Mouse (Mus musculus) lung, adult 2 months (tissue): ENCODE measurements around the gene Hs3st2. TPM values are rescaled to one million over a fixed set of nuclear protein-coding genes. Genes with fewer than 3 reads are reported as not detected.

Source experiments
- DNase-seq: peaks from one replicate; pipeline ENCODE4 v3.0.0; 2022
- H3K4me1 ChIP-seq: fragments of 200-500 bp; 2 replicates; pipeline ENCODE4 v1.6.1; 2011; ENCODE audit warnings: low read length; ENCODE audit not compliant: control insufficient read depth, insufficient read depth
- H3K4me3 ChIP-seq: fragments of 200-500 bp; replicated peaks from 2 replicates; pipeline ENCODE3; 2011; ENCODE audit warnings: low read depth, mild to moderate bottlenecking, control low read depth, low read length; ENCODE audit errors: extremely low read depth
- CTCF ChIP-seq: fragments of 200-500 bp; IDR thresholded peaks from 2 replicates; pipeline ENCODE4 v1.5.1; 2011; ENCODE audit warnings: mild to moderate bottlenecking, low read length, control low read depth; ENCODE audit not compliant: insufficient read depth
- POLR2A ChIP-seq: fragments of 200-500 bp; IDR thresholded peaks from 2 replicates; pipeline ENCODE4 v1.6.1; 2011; ENCODE audit warnings: low read depth, mild to moderate bottlenecking, control low read depth, low read length, borderline replicate concordance; ENCODE audit errors: extremely low read depth
- WGBS: fragments of 180-500 bp; shearing (Covaris S2); methylation state at CpG from one replicate; pipeline ENCODE4 v1.1.7; 2018; 5-methylcytosine and 5-hydroxymethylcytosine counted together
- polyA plus RNA-seq: library from polyadenylated mRNA; depleted of rRNA; stranded (reverse); fragments of >200 nt; gene quantifications from 2 replicates; pipeline ENCODE4 v1.2.3, GENCODE M21; 2012

The Hs3st2 gene
- polyA plus RNA-seq, 1 experiment = not detected

DNA sequence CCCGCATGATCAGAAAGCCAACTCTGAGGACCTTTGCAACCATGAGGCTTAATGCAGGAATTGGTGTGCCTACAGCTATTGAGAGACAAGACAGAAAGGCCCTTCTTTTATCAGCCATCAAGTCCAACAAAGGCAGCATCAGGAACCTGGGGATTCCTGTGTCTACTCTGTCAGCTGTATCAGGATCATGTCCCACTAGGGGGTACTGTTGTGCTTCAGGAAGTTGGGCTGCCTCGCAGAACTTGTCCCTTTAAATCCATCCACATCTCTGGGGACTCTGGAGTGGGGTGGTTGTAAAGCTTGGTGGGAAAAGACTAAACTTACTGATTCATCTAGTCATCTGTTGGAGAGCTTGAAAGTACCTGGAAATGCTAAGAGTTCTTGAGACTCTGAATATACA lies 93.6 kb downstream of the Hs3st2 start:
- TF ChIP-seq CTCF = 0 out of 2 replicates have a peak, but pooled peaks have one; percentile 1
- TF ChIP-seq POLR2A = no peak
- DNase-seq = no peak
- 66% methylated on average over 2 of the region's 2 CpGs for whole genome bisulfite sequencing
- Histone ChIP-seq H3K4me1 (no peaks in the 10 kb centered on the region), H3K4me3 (no peak overlapping the region)

- no peaks in the 10 kb centered on the region for H3K4me1 ChIP-seq
- no peak for DNase-seq
- TF ChIP-seq POLR2A (no peak), CTCF (no peak)
- 56% methylated on average over 6 of the region's 6 CpGs for WGBS
- no peak overlapping the region for H3K4me3 ChIP-seq
These were observed 95.6 kb downstream of the Hs3st2 start for GRCm38 (mm10) chr7:121487291-121487690.

- H3K4me1 ChIP-seq = no peaks in the 10 kb centered on the region
- TF ChIP-seq POLR2A (no peak), CTCF (no peak)
- no peak for DNase-seq
- 63% methylated on average over 9 of the region's 9 CpGs for WGBS
- no peak overlapping the region for H3K4me3 ChIP-seq
These were observed 97.7 kb downstream of the Hs3st2 start for GRCm38 (mm10) chr7:121489401-121489800.

DNA sequence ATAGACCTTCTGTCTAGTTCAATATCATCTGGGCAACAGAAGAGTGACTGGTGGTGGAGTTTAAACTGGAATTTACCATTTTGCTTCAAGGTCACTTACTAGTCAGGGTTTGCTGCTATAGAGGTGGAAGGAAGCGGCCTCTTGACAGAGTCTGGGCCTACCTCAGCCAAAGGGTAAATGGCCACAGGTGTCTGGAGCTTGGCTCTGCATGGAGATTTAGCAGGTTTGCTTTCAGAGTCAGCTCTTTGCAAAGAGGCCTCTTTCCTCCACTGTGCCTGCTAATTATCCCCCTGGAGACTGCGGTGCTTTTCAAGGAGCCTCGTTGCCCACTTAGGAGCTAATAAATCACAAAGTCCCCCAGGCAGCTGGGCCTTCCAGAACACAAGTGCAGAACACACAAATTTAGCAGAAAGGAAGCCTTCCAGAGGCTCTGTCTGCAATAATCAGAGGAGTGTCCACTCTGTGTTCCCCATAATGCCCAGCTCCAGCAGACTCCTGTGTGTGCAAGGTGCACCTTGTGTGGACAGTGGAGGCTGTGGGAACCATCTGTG lies 99.9 kb downstream of the Hs3st2 start:
- H3K4me3 ChIP-seq = no peak overlapping the region
- WGBS = 68% methylated on average over 3 of the region's 3 CpGs
- no peaks in the 10 kb centered on the region for H3K4me1 ChIP-seq
- no peak for TF ChIP-seq POLR2A
- no peak for TF ChIP-seq CTCF
- DNase-seq = no peak

- 86% methylated on average over 17 of the region's 17 CpGs for WGBS
- no peak for DNase-seq
- no peaks in the 10 kb centered on the region for H3K4me1 ChIP-seq
- no peak overlapping the region for H3K4me3 ChIP-seq
- TF ChIP-seq POLR2A (no peak), CTCF (no peak)
These were observed 108.9 kb downstream of the Hs3st2 start for GRCm38 (mm10) chr7:121500516-121500915.

DNA sequence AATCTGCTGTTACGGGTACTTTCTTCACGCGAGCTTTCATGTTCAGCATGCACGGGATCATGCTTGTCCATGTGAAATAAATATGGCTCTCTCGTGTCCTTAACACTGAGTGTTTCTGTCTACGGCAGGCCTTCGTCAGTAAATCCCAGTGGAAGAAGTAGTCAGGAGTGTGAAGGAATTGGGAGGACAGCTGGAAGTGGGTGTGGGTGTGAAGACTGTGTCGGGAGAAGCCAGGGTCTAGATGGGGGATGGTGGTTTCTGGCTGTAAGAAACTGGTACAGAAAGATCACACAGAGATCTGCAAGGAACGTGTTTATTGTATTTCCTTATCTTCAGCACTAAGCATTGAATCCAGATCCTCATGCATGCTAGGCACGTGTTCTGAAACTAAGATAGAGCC lies 110.0 kb downstream of the Hs3st2 start:
- WGBS = 67% methylated on average over 10 of the region's 10 CpGs
- TF ChIP-seq POLR2A (no peak), CTCF (no peak)
- no peaks in the 10 kb centered on the region for H3K4me1 ChIP-seq
- H3K4me3 ChIP-seq = no peak overlapping the region
- DNase-seq = no peak

DNA sequence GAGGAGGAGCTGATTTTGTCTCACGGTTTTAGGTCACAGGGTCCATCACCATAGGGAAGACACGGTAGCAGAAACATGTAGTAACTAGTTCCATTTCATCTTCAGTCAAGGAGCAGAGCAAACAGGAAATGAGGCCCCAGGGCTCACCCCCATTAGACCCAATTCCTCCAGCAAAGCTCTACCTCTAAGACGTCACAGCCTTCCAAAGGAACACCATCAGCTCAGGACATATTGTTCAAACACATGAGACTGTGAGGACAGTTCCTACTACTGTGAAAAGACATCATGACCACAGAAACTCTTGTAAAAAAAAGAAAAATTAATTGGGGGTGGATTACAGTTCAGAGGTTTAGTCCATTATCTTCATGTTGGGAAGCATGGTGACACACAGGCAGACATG lies 125.1 kb downstream of the Hs3st2 start:
- WGBS = 50% methylated on average over 3 of the region's 3 CpGs
- no peak for TF ChIP-seq CTCF
- DNase-seq = no peak
- H3K4me3 ChIP-seq = no peak overlapping the region
- no peaks in the 10 kb centered on the region for H3K4me1 ChIP-seq

- DNase-seq = no peak
- Histone ChIP-seq H3K4me3 (no peak overlapping the region), H3K4me1 (no peaks in the 10 kb centered on the region)
- 30% methylated on average over 3 of the region's 3 CpGs for WGBS
- TF ChIP-seq CTCF (no peak), POLR2A (no peak)
These were observed 125.5 kb downstream of the Hs3st2 start for GRCm38 (mm10) chr7:121517165-121517591.

DNA sequence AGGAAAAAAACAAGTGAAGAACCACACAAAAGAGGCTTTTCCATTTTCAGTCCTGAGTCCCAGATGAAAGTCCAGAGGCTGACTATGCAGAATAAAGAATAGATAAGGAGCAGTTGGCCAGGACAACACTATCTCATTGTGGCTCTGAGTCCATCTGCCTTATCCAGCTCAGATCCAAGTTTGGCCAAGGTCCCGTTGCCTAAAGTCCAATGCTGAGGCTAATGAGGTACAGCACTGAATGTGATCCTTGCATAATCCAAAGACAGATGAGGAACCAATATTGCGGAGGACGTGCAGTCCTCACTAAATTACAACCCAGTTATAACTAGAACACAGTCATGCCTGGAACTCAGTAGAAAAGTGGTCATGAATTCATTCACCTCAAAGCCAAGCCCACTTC lies 130.5 kb downstream of the Hs3st2 start:
- Histone ChIP-seq H3K4me1 (no peaks in the 10 kb centered on the region), H3K4me3 (no peak overlapping the region)
- TF ChIP-seq POLR2A (no peak), CTCF (no peak)
- no peak for DNase-seq
- 89% methylated on average over 3 of the region's 3 CpGs for WGBS

GRCm38 (mm10) chr7:121529023-121529422 lies 137.4 kb downstream of the Hs3st2 start:
- H3K4me1 ChIP-seq = no peaks in the 10 kb centered on the region
- no peak for DNase-seq
- TF ChIP-seq CTCF (no peak), POLR2A (no peak)
- whole genome bisulfite sequencing = 55% methylated on average over 2 of the region's 2 CpGs
- no peak overlapping the region for H3K4me3 ChIP-seq
